Mouse (Mus musculus) lung, postnatal 0 days (tissue): ENCODE measurements at regions not wholly inside any gene's neighbourhood (a gene's known extent, or its start where the extent isn't known, plus 50 kb on each side); places are given as distances from the start of the nearest gene placed in this dataset.

Source experiments
- ATAC-seq: fragments of 200-750 bp; cut with Nextera tagmentation; 2 replicates; pipeline ENCODE4 v1.8.0; 2017; ENCODE audit warnings: moderate library complexity
- DNase-seq: peaks from one replicate; pipeline ENCODE4 v3.0.0-alpha.2; 2016; ENCODE audit warnings: low spot score
- H3K27ac ChIP-seq: fragments of 300-500 bp; sonication (generic); 2 replicates; pipeline ENCODE4 v1.5.1; 2014; ENCODE audit warnings: antibody characterized with exemption, mild to moderate bottlenecking, low read length, mixed read lengths
- H3K27me3 ChIP-seq: fragments of 300-500 bp; sonication (generic); replicated peaks from 2 replicates; pipeline ENCODE4 v1.6.1; 2014; ENCODE audit warnings: low read length, mixed read lengths; ENCODE audit not compliant: insufficient read depth
- H3K36me3 ChIP-seq: fragments of 300-500 bp; sonication (generic); 2 replicates; pipeline ENCODE4 v1.6.1; 2014; ENCODE audit warnings: low read length, mixed read lengths; ENCODE audit not compliant: insufficient read depth
- H3K4me1 ChIP-seq: fragments of 300-500 bp; sonication (generic); 2 replicates; pipeline ENCODE4 v1.6.1; 2014; ENCODE audit warnings: antibody characterized with exemption, low read depth, low read length, mixed read lengths; ENCODE audit not compliant: insufficient read depth
- H3K4me2 ChIP-seq: fragments of 300-500 bp; sonication (generic); replicated peaks from 2 replicates; pipeline ENCODE4 v1.6.1; 2014; ENCODE audit warnings: low read depth, mild to moderate bottlenecking, low read length, moderate library complexity, mixed read lengths
- H3K4me3 ChIP-seq: fragments of 300-500 bp; sonication (generic); 2 replicates; pipeline ENCODE4 v1.5.1; 2014; ENCODE audit warnings: low read depth, low read length
- H3K9ac ChIP-seq: fragments of 300-500 bp; sonication (generic); replicated peaks from 2 replicates; pipeline ENCODE4 v1.6.1; 2014; ENCODE audit warnings: low read depth, mild to moderate bottlenecking
- H3K9me3 ChIP-seq: fragments of 300-500 bp; sonication (generic); 2 replicates; pipeline ENCODE4 v1.6.1; 2016; ENCODE audit warnings: low read length, mixed read lengths
- CTCF ChIP-seq: IDR thresholded peaks from 2 replicates; pipeline ENCODE4 v1.5.1; 2016; ENCODE audit warnings: antibody characterized with exemption, mild to moderate bottlenecking
- EP300 ChIP-seq: IDR thresholded peaks from 2 replicates; pipeline ENCODE4 v1.6.1; 2016; ENCODE audit warnings: antibody characterized with exemption, mild to moderate bottlenecking, control low read depth
- WGBS: fragments of 180-500 bp; shearing (Covaris S2); extraction: QIAGEN DNeasy Blood & Tissue Kit; methylation state at CpG from one replicate; pipeline ENCODE4 v1.1.7; 2014; 5-methylcytosine and 5-hydroxymethylcytosine counted together

DNA sequence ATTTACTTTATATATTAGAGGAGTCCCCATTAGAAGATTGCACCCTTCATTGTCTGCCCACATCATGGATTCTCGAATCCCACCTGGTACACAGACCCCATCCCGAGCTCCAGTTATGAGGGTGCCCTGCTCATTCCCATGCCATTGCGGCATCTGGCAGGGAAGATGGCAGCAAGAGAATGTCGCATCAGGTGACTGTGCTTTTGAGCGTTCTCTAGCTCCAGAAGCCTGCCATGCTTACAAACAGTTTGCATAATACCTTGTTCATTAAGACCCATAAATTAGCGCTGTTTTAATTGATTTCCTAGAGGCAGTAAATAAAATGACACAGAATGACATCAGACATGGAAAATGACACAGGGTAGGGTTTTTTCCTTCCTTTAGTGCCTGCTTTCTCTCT is 398.0 kb upstream of the Igfbp7 start:
- 85% methylated on average over 6 of the region's 6 CpGs for WGBS
- Histone ChIP-seq H3K4me3 (no peak overlapping the region), H3K4me1 (no peaks in the 10 kb centered on the region), H3K36me3 (no peaks in the 10 kb centered on the region), H3K9me3 (no peaks in the 10 kb centered on the region), H3K9ac (no peak overlapping the region), H3K27me3 (no peaks in the 10 kb centered on the region), H3K27ac (no peak overlapping the region), H3K4me2 (no peak overlapping the region)
- TF ChIP-seq CTCF (no peak), EP300 (no peak)
- ATAC-seq (no peak), DNase-seq (no peak)

GRCm38 (mm10) chr5:77805303-77805702 is 397.5 kb upstream of the Igfbp7 start:
- TF ChIP-seq EP300: no peak
- TF ChIP-seq CTCF: no peak
- H3K9me3 ChIP-seq: no peaks in the 10 kb centered on the region
- H3K4me1 ChIP-seq: no peaks in the 10 kb centered on the region

GRCm38 (mm10) chr5:77804113-77804512 is 396.3 kb upstream of the Igfbp7 start:
- 64% methylated on average over 9 of the region's 9 CpGs for WGBS
- Histone ChIP-seq H3K36me3 (no peaks in the 10 kb centered on the region), H3K9me3 (no peaks in the 10 kb centered on the region), H3K4me1 (no peaks in the 10 kb centered on the region), H3K27ac (no peak overlapping the region), H3K4me3 (peak overlapping the region; percentile 9; the same call in 1 of the 2 replicates), H3K27me3 (no peaks in the 10 kb centered on the region), H3K4me2 (peak overlapping the region; percentile 28), H3K9ac (no peak overlapping the region)
- TF ChIP-seq EP300: no peak
- TF ChIP-seq CTCF: no peak
- DNase-seq (no peak), ATAC-seq (no peak)

More at GRCm38 (mm10) chr5:77805303-77805702, 397.5 kb upstream of the Igfbp7 start:
- Histone ChIP-seq H3K36me3 (no peaks in the 10 kb centered on the region), H3K4me2 (no peak overlapping the region), H3K4me3 (no peak overlapping the region), H3K27ac (no peak overlapping the region), H3K27me3 (no peaks in the 10 kb centered on the region), H3K9ac (no peak overlapping the region)
- ATAC-seq: no peak
- whole genome bisulfite sequencing: 82% methylated on average over 1 of the region's 1 CpGs
- no peak for DNase-seq

DNA sequence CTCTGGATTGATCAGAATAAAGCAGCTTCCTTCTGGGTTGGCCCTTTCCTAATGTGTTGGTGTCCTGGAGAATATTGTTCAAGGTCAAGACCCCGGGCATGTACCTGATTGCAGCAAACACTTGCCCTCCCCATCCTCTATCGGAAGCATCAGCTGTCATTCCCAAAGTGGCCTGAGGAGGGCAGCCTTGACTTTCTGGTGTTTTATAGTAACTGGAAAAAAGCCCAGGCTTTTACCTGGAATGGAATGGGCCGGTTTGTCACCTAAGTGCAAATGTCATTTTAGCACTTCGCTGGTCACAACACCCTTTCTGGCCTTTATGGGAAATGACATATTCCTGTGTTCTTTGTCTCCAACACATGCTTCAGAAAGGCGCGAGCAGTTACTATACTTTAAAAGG is 395.7 kb upstream of the Igfbp7 start:
- no peak overlapping the region for H3K27ac ChIP-seq
- ATAC-seq (no peak), DNase-seq (peak; percentile 41)
- H3K4me2 ChIP-seq: peak overlapping the region; percentile 28; the same call in 1 of the 2 replicates
- no peaks in the 10 kb centered on the region for H3K27me3 ChIP-seq
- WGBS: 44% methylated on average over 6 of the region's 6 CpGs
- TF ChIP-seq EP300 (no peak), CTCF (peak; percentile 76)
- H3K4me3 ChIP-seq: peak overlapping the region; percentile 9; the same call in 1 of the 2 replicates
- no peaks in the 10 kb centered on the region for H3K4me1 ChIP-seq
- H3K9me3 ChIP-seq: no peaks in the 10 kb centered on the region
- no peak overlapping the region for H3K9ac ChIP-seq
- no peaks in the 10 kb centered on the region for H3K36me3 ChIP-seq

DNA sequence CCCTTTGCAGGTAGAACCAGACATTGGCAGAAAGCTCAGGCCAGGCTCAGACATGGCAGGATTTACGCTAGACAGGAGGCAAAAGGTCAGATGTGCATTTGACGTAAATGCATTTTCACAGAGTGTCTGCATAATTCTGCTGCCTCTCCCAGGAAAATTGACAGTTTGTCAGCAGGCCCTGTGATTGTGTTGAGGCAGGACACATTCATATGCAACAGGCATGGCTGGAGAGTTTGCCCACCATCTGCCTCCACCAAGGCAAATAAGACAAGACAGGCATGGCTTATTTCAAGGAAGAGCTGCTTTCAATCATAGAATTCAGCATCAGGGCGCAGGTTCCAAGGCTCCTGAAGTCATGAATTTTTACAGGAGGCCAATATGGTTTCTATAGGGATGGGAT is 389.1 kb upstream of the Igfbp7 start:
- DNase-seq (no peak), ATAC-seq (no peak)
- Histone ChIP-seq H3K27me3 (no peaks in the 10 kb centered on the region), H3K4me1 (no peaks in the 10 kb centered on the region), H3K27ac (no peak overlapping the region), H3K4me3 (no peak overlapping the region), H3K36me3 (no peaks in the 10 kb centered on the region), H3K9ac (no peak overlapping the region), H3K9me3 (no peaks in the 10 kb centered on the region), H3K4me2 (no peak overlapping the region)
- no peak for TF ChIP-seq EP300
- no peak for TF ChIP-seq CTCF
- 71% methylated on average over 3 of the region's 3 CpGs for WGBS

- WGBS: 63% methylated on average over 5 of the region's 5 CpGs
- Histone ChIP-seq H3K27ac (no peak overlapping the region), H3K4me2 (no peak overlapping the region), H3K4me1 (no peaks in the 10 kb centered on the region), H3K4me3 (no peak overlapping the region), H3K36me3 (no peaks in the 10 kb centered on the region), H3K9me3 (no peaks in the 10 kb centered on the region), H3K9ac (no peak overlapping the region), H3K27me3 (no peaks in the 10 kb centered on the region)
- ATAC-seq (no peak), DNase-seq (no peak)
- TF ChIP-seq EP300 (no peak), CTCF (no peak)
These were observed 387.9 kb upstream of the Igfbp7 start for GRCm38 (mm10) chr5:77795766-77796165.

- H3K27ac ChIP-seq: no peak overlapping the region
- TF ChIP-seq CTCF (no peak), EP300 (no peak)
- no peaks in the 10 kb centered on the region for H3K4me1 ChIP-seq
- H3K9me3 ChIP-seq: no peaks in the 10 kb centered on the region
- H3K4me2 ChIP-seq: no peak overlapping the region
- WGBS: 52% methylated on average over 2 of the region's 2 CpGs
- H3K36me3 ChIP-seq: no peaks in the 10 kb centered on the region
- no peak overlapping the region for H3K4me3 ChIP-seq
- no peak overlapping the region for H3K9ac ChIP-seq
- DNase-seq (no peak), ATAC-seq (no peak)
- H3K27me3 ChIP-seq: no peaks in the 10 kb centered on the region
These were observed 376.1 kb upstream of the Igfbp7 start for GRCm38 (mm10) chr5:77783953-77784352.
